Mouse (Mus musculus) spleen, adult 2 months (tissue): ENCODE data around the gene Gm49395.

Experiments
- CTCF ChIP-seq: fragments of 200-500 bp; IDR thresholded peaks from 2 replicates; pipeline ENCODE4 v1.5.1; 2011; ENCODE audit warnings: mild to moderate bottlenecking, inconsistent platforms; ENCODE audit not compliant: insufficient read depth, insufficient read length, insufficient replicate concordance; ENCODE audit errors: extremely low read depth
- POLR2A ChIP-seq: fragments of 200-500 bp; IDR thresholded peaks from 2 replicates; pipeline ENCODE4 v1.6.1; 2011; ENCODE audit warnings: low read depth, low read length, inconsistent platforms

- TF ChIP-seq POLR2A = no peak
- no peak for TF ChIP-seq CTCF
These were observed 103.6 kb downstream of the Gm49395 start for GRCm38 (mm10) chr13:114998100-114998499.
